Mouse (Mus musculus): Measurements from ENCODE around the gene Pum2. TPM values are rescaled to one million over a fixed set of nuclear protein-coding genes. Genes with fewer than 3 reads are reported as not detected.

Gene Pum2
- total and polyA plus RNA-seq, 3 experiments: 62.9 to 140 (median 87.8) TPM

DNA sequence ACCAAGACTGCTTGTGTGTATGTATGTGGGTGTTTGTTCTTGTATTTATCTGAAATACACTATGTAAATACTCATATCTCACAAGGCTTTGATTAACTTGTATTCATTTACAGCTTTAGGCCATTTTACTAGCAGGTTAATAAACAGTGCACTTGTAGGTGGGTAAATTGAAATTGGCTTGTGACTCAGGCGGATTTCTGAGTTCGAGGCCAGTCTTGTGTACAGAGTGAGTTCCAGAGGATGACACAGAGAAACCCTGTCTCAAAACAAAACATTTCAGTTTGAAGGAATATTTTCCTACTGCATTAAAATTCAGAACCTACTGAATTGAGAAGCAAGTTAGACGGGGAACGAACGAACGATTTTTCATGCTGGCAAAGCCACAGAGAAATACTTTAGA is 2.4 kb downstream of the Pum2 start:
- peak overlapping the region; percentile 99 for H3K9ac ChIP-seq (ENCODE audit: control insufficient read depth, low read depth, low read length, poor library complexity, severe bottlenecking)

GRCm38 (mm10) chr12:8677926-8678325 is 4.0 kb downstream of the Pum2 start:
- no peak for DNase-seq (ENCODE audit: low read depth, low spot score)
- H3K4me1 ChIP-seq (ENCODE audit: control insufficient read depth in 1 of 2, insufficient read depth in 2 of 2, low read length in 2 of 2): peaks cover 9 to 14% of the 10 kb centered on the region in 2 experiments
- no peaks in the 10 kb centered on the region for H3K27me3 ChIP-seq (ENCODE audit: control insufficient read depth in 1 of 2, insufficient read depth in 2 of 2, low read length in 2 of 2)
- peaks cover 21 to 38% of the 10 kb centered on the region in 2 experiments for H3K36me3 ChIP-seq (ENCODE audit: control insufficient read depth in 1 of 2, insufficient read depth in 2 of 2, low read length in 2 of 2)
- no peak overlapping the region for H3K9ac ChIP-seq (ENCODE audit: control insufficient read depth, low read depth, low read length, poor library complexity, severe bottlenecking)
- no peak overlapping the region for H3K4me3 ChIP-seq (ENCODE audit: control insufficient read depth in 1 of 2, insufficient read depth in 1 of 2, low read depth in 2 of 2, low read length in 2 of 2)
- H3K79me2 ChIP-seq (ENCODE audit: control insufficient read depth, insufficient read depth, low read length, poor library complexity): peaks cover 75% of the 10 kb centered on the region
- no peak overlapping the region for H3K27ac ChIP-seq (ENCODE audit: control insufficient read depth, low read depth, low read length)
- TF ChIP-seq E2F4 (IDR thresholded peaks at IDR 0.05; ENCODE audit: borderline replicate concordance, low read depth, low read length) (no peak), POLR2A (IDR thresholded peaks at IDR 0.05; ENCODE audit: control insufficient read depth in 1 of 2, insufficient read depth in 1 of 2, low read depth in 1 of 2, low read length in 2 of 2, poor library complexity in 1 of 2) (no peak), USF1 (IDR thresholded peaks at IDR 0.05; ENCODE audit: low read depth, low read length) (no peak), SMC3 (IDR thresholded peaks at IDR 0.05; ENCODE audit: low read depth, low read length) (no peak), BHLHE40 (IDR thresholded peaks at IDR 0.05; ENCODE audit: borderline replicate concordance, low read depth, low read length) (no peak), MYC (IDR thresholded peaks at IDR 0.05; ENCODE audit: low read depth, low read length) (no peak), MAZ (IDR thresholded peaks at IDR 0.05; ENCODE audit: low read depth, low read length) (no peak), KAT2A (conservative IDR thresholded peaks at IDR 0.05; ENCODE audit: low read depth, low read length) (no peak), TBP (IDR thresholded peaks at IDR 0.05; ENCODE audit: low read depth, low read length) (no peak), USF2 (IDR thresholded peaks at IDR 0.05; ENCODE audit: borderline replicate concordance in 1 of 2, insufficient read depth in 1 of 2, low read depth in 1 of 2, low read length in 2 of 2) (no peak), RAD21 (IDR thresholded peaks at IDR 0.05; ENCODE audit: low read depth, low read length) (no peak), GABPA (IDR thresholded peaks at IDR 0.05; ENCODE audit: low read depth, low read length) (no peak), ZC3H11A (IDR thresholded peaks at IDR 0.05; ENCODE audit: low read depth, low read length) (no peak)
- H3K9me3 ChIP-seq (replicated peaks; ENCODE audit: insufficient read depth, low read length): no peaks in the 10 kb centered on the region

More for the DNA sequence above, 2.4 kb downstream of the Pum2 start:
- Histone ChIP-seq H3K27ac (ENCODE audit: control insufficient read depth, low read depth, low read length) (no peak overlapping the region), H3K79me2 (ENCODE audit: control insufficient read depth, insufficient read depth, low read length, poor library complexity) (peaks cover 62% of the 10 kb centered on the region), H3K9me3 (replicated peaks; ENCODE audit: insufficient read depth, low read length) (no peaks in the 10 kb centered on the region), H3K36me3 (ENCODE audit: control insufficient read depth in 1 of 2, insufficient read depth in 2 of 2, low read length in 2 of 2) (peaks cover 18 to 32% of the 10 kb centered on the region in 2 experiments), H3K4me3 (ENCODE audit: control insufficient read depth in 1 of 2, insufficient read depth in 1 of 2, low read depth in 2 of 2, low read length in 2 of 2) (peak overlapping the region in 1 of 2 experiments; percentile 77; a peak in 2 of 4 replicates), H3K4me1 (ENCODE audit: control insufficient read depth in 1 of 2, insufficient read depth in 2 of 2, low read length in 2 of 2) (peaks cover 9 to 13% of the 10 kb centered on the region in 2 experiments), H3K27me3 (ENCODE audit: control insufficient read depth in 1 of 2, insufficient read depth in 2 of 2, low read length in 2 of 2) (no peaks in the 10 kb centered on the region)
- no peak for DNase-seq (ENCODE audit: low read depth, low spot score)
- TF ChIP-seq CHD1 (IDR thresholded peaks at IDR 0.05; ENCODE audit: low read depth, low read length) (0 out of 2 replicates have a peak, but pooled peaks have one; percentile 13), POLR2AphosphoS5 (IDR thresholded peaks at IDR 0.05; ENCODE audit: borderline replicate concordance, low read depth, low read length) (no peak)

All from MEL (cell line).